Mouse (Mus musculus) forebrain, embryonic 10.5 days (tissue): ENCODE data around the gene Samd8. TPM values are rescaled to one million over a fixed set of nuclear protein-coding genes. Genes with fewer than 3 reads are reported as not detected.

ENCODE experiments used
- DNase-seq: peaks from one replicate; pipeline ENCODE4 v3.0.0-alpha.2; 2017; ENCODE audit warnings: low spot score; ENCODE audit errors: extremely low spot score
- H3K27ac ChIP-seq: fragments of 300-500 bp; sonication (generic); 2 replicates; pipeline ENCODE4 v1.5.1; 2016; ENCODE audit warnings: mild to moderate bottlenecking
- H3K27me3 ChIP-seq: fragments of 300-500 bp; sonication (generic); 2 replicates; pipeline ENCODE4 v1.6.1; 2016; ENCODE audit warnings: mild to moderate bottlenecking; ENCODE audit not compliant: poor library complexity, severe bottlenecking
- H3K36me3 ChIP-seq: fragments of 300-500 bp; sonication (generic); replicated peaks from 2 replicates; pipeline ENCODE4 v1.6.1; 2016; ENCODE audit warnings: mild to moderate bottlenecking, moderate library complexity
- H3K4me1 ChIP-seq: fragments of 300-500 bp; sonication (generic); 2 replicates; pipeline ENCODE4 v1.6.1; 2016
- H3K4me3 ChIP-seq: fragments of 300-500 bp; sonication (generic); 2 replicates; pipeline ENCODE4 v1.5.1; 2016; ENCODE audit warnings: mild to moderate bottlenecking, moderate library complexity
- H3K9me3 ChIP-seq: fragments of 300-500 bp; sonication (generic); 2 replicates; pipeline ENCODE4 v1.6.1; 2016; ENCODE audit warnings: mild to moderate bottlenecking, moderate library complexity
- WGBS: fragments of 180-500 bp; shearing (Covaris S2); methylation state at CpG from one replicate; pipeline ENCODE4 v1.1.7; 2016; 5-methylcytosine and 5-hydroxymethylcytosine counted together
- polyA plus RNA-seq: library from polyadenylated mRNA; unstranded; fragments of >200 nt; fragmentation: Nextera tagmentation; extraction: Ambion mirVana; gene quantifications from 2 replicates; pipeline ENCODE4 v1.2.1, GENCODE M21; 2016

Samd8 gene
- polyA plus RNA-seq, 1 experiment from 2014 or later: 9.4 TPM

DNA sequence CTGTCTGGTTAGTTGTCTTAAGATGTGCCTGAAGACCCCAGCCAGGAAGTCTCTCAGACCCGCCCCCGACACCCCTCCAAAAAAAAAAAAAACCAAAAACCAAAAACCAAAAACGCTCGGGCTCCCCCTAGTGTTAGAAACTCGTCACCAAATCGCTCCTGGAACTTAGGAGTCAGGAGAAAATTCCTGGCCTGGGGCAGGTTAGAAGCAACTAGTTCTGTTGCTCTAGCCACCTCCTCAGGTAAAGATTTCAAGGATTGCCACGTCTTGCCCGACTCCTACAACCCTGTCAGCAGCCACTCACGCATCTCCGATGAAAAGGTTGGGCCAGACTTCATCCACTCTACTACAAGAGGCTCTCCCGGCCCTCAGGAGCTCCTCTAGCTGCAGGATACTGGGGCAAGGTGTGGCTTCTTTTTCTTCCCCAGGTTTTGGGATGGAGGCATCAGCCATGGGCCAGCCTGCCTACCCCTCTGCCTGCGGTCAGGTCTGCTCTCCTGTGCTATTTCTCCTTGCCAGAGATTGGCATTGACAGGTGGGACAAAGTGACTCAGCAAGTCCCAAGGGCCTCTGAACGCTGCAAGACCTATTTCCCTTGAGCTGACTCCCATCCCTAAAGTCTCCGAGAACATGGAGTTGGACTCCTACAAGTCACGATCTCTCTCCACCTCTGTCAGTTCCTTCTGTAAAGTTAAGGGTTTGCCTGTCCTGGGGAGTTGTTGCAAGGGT lies 2.0 kb upstream of the Samd8 start:
- DNase-seq: peak; percentile 35
- WGBS: 44% methylated on average over 15 of the region's 15 CpGs

DNA sequence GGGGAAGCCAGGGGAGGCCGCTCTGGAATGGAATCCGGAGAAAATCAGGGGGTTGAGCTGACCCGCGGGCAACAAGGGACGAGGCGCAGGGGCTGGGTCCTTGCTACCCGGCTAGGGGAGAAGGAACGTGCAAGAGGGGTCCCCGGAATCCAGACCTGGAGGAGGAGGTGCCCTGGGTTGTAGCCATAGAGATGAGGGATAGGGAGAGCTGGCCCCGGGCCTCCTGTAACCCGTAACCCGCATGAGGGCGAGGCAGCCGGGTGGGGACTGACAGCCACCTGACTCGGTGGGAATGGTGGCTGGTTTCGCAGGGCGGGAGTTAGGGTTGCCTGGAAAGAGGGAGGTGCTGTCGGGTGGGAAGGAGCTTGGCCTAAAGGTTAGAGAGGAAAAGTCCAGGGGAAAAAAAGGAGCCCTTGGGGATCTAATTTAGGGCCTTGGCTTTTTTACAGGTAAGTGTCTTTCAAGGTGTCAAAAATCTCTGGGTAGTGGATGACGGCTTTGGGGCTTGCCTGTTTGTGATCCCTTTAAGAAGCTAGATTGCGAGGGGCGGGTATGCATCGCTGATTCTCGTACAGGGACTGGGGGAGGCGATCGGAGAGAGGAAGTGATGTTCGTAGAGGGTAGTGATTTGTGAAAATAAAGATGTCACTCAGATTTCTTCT lies 681 bp downstream of the Samd8 start, which contains the start of gene Dusp13:
TSS of gene Dusp13 (minus strand) at position 301 of the 662 bp plus-strand sequence.
- WGBS: under 1% methylated on average over 26 of the region's 26 CpGs
- H3K4me1 ChIP-seq: peaks cover 28% of the 10 kb centered on the region
- no peaks in the 10 kb centered on the region for H3K36me3 ChIP-seq
- H3K27ac ChIP-seq: peak within 1 kb of the TSS; percentile 93
- peak within 1 kb of the TSS; percentile 99 for H3K4me3 ChIP-seq
- no peaks in the 10 kb centered on the region for H3K27me3 ChIP-seq
- DNase-seq: peak; percentile 57
- no peaks in the 10 kb centered on the region for H3K9me3 ChIP-seq

More for the DNA sequence above, 2.0 kb upstream of the Samd8 start:
- Histone ChIP-seq H3K4me3 (no peak overlapping the region), H3K9me3 (no peaks in the 10 kb centered on the region), H3K36me3 (no peaks in the 10 kb centered on the region), H3K27me3 (peaks cover 5% of the 10 kb centered on the region; the same call in 1 of the 2 replicates), H3K27ac (no peak overlapping the region), H3K4me1 (peaks cover 28% of the 10 kb centered on the region)

DNA sequence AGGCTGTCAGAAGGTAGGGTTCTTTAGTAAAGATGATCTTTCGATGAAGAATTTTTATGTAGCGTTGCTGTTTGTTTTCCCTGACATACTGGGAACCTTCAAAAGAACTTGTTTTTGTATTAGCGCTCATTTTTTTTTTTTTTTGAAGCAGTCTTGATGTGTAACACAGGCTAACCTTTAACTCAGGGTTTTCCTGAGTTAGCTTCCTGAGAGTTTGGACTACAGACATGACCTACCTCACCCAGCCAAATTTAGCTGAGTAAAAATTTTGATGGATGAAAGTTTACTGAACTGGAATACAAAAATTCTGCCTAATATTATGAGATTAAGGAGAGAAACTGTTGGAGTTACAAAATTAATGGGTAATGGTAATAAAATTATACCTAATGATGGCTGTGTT lies 2.1 kb downstream of the Samd8 start:
- H3K27me3 ChIP-seq: no peaks in the 10 kb centered on the region
- WGBS: 94% methylated on average over 3 of the region's 3 CpGs
- H3K9me3 ChIP-seq: no peaks in the 10 kb centered on the region
- no peaks in the 10 kb centered on the region for H3K36me3 ChIP-seq
- H3K4me1 ChIP-seq: peaks cover 28% of the 10 kb centered on the region
- no peak overlapping the region for H3K4me3 ChIP-seq
- H3K27ac ChIP-seq: no peak overlapping the region
- no peak for DNase-seq

DNA sequence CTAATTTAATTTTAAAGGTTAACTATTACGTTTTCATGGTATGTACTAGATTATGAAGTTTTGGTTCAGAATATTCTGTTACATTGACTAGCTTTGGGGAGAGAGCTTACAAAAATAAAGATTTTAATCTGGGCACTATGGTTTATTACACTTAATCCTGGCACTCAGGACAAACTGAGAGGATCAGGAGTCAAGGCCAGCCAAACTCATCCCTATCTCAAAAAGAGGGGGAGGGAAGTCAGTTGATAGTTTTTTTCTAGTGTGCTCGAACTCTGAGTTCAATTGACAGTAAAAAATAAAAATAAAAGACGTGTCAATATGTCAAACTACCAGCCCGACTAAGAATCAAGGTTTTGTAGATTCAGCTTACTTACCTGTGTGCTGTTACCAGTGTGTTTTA lies 3.0 kb downstream of the Samd8 start:
- DNase-seq: no peak
- no peak overlapping the region for H3K4me3 ChIP-seq
- 84% methylated on average over 4 of the region's 4 CpGs for WGBS
- H3K36me3 ChIP-seq: no peaks in the 10 kb centered on the region
- H3K27ac ChIP-seq: no peak overlapping the region
- no peaks in the 10 kb centered on the region for H3K27me3 ChIP-seq
- peaks cover 26% of the 10 kb centered on the region for H3K4me1 ChIP-seq
- H3K9me3 ChIP-seq: no peaks in the 10 kb centered on the region

DNA sequence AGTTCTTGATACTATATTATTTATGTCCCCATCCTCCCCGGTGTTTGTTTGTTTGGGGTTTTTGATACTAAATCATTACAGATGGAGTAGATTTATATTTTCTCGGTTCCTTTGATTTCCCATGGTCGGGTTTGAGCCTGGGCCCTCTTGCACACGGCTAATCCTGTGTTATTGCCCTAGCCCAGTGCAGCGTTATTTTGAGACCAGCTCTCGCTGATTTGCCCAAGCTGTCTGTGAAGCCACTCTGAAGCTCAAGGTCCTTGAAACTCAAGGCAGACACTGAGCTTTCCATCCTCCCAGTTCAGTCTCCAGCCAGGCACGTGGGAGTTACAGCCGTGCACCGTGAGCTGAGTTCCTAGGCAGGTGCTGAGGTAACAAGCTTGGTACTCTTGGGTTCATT lies 11.2 kb downstream of the Samd8 start:
- no peak for DNase-seq
- H3K4me3 ChIP-seq: no peak overlapping the region
- peaks cover 16% of the 10 kb centered on the region for H3K4me1 ChIP-seq
- no peak overlapping the region for H3K27ac ChIP-seq
- H3K36me3 ChIP-seq: no peaks in the 10 kb centered on the region
- no peaks in the 10 kb centered on the region for H3K9me3 ChIP-seq
- no peaks in the 10 kb centered on the region for H3K27me3 ChIP-seq
- WGBS: 93% methylated on average over 9 of the region's 9 CpGs

DNA sequence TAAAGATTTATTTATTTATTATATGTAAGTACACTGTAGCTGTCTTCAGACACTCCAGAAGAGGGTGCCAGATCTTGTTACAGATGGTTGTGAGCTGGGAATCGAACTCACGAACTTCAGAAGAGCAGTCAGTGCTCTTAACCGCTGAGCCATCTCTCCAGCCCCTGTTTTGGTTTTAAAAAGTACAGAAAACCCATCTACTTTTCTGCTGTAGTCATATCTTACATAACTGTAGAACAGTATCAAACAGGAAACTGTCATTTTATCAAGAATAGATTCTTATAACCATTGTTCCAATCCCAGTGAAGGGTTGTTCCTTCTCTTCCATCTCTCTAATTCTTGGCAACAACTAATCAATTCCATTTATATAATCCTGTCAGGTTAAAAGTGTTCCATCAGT lies 13.4 kb downstream of the Samd8 start:
- no peaks in the 10 kb centered on the region for H3K9me3 ChIP-seq
- H3K4me1 ChIP-seq: peaks cover 28% of the 10 kb centered on the region
- WGBS: 94% methylated on average over 3 of the region's 3 CpGs
- no peak for DNase-seq
- no peaks in the 10 kb centered on the region for H3K36me3 ChIP-seq
- no peaks in the 10 kb centered on the region for H3K27me3 ChIP-seq
- H3K4me3 ChIP-seq: no peak overlapping the region
- no peak overlapping the region for H3K27ac ChIP-seq

DNA sequence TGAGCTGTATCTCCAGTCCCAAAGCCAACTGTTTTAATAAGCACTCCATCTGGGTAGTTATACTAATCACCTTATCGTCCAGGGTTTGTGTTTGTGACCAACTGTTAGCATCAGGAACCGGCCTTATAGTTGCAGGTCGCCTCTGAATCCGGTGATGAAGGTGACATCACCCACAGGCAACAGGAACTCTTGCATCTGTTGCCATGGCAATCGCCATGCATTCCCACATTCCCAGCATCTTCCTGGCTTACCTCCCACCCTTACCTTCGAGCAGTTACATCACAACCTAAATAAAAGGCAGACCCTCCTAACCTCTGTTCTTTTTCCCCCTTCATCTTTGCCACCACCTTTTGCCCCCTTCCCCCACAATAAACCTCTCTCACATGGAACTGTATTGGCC lies 14.3 kb downstream of the Samd8 start:
- Histone ChIP-seq H3K9me3 (no peaks in the 10 kb centered on the region), H3K4me3 (no peak overlapping the region), H3K27me3 (no peaks in the 10 kb centered on the region), H3K36me3 (no peaks in the 10 kb centered on the region), H3K27ac (no peak overlapping the region), H3K4me1 (peaks cover 33% of the 10 kb centered on the region)
- 93% methylated on average over 6 of the region's 6 CpGs for WGBS
- DNase-seq: no peak

DNA sequence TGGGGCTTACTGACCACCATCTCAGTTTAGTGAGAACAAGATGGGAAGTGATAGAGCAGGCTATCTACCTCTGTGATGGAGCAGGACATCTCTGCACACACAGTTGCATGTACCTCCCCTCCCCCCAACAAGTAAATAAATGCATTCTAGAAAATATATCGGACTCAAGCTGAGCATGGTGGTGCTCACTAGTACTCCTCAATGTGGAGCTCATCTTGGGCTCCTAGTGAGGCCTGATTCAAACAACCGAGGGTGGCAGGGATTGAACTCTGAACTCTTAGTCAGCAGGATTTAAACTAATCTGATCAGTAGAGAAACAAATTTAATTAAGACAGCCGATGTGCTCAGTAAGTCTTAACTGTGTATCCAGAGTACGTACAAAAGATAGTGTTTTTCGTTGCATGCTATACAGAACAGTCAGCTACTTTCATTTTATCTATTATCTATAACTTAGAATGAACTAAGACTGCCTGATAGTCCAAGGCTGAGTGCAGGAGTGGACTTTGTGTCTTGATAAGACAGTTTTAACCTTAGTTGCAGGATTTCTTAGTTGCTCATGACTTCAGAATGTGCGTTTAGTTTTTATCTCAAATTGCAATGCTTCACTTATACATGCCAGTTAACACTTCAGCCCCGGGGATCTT lies 15.5 kb downstream of the Samd8 start:
- Histone ChIP-seq H3K36me3 (no peaks in the 10 kb centered on the region; the same call in 1 of the 2 replicates), H3K4me1 (peaks cover 35% of the 10 kb centered on the region), H3K4me3 (no peak overlapping the region), H3K9me3 (peaks cover under 1% of the 10 kb centered on the region; the same call in 1 of the 2 replicates), H3K27ac (no peak overlapping the region), H3K27me3 (no peaks in the 10 kb centered on the region)
- DNase-seq: no peak
- 78% methylated on average over 7 of the region's 7 CpGs for WGBS

DNA sequence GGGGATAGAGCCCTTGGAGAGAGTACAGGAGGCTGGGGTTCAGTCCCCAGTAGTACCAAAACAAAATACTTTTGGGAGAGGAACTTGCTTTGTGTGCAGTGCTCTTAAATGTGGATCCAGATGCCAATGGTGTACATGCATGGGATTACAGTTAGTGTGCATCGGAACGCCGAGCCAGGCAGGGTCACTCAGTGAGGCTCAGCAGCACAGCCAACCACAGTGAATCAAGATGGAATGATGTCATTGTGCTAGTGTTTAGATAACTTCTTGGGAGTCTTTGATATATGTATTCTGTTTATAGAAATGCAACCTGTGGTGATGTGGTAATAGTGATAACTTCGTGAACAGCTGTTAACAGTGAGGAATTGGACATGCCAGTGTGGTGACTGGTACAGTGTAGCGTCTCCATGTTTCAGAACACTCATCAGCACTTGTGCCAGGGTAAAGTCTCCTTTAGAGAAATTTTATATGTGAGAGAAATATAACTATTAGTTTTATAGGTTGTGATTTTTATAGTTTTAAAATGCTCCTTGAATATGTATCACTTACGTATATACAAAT lies 16.1 kb downstream of the Samd8 start:
- no peak for DNase-seq
- Histone ChIP-seq H3K27ac (no peak overlapping the region), H3K4me3 (no peak overlapping the region), H3K27me3 (no peaks in the 10 kb centered on the region), H3K9me3 (peaks cover 4% of the 10 kb centered on the region; the same call in 1 of the 2 replicates), H3K36me3 (no peaks in the 10 kb centered on the region; the same call in 1 of the 2 replicates), H3K4me1 (peaks cover 40% of the 10 kb centered on the region)
- 95% methylated on average over 6 of the region's 6 CpGs for WGBS

DNA sequence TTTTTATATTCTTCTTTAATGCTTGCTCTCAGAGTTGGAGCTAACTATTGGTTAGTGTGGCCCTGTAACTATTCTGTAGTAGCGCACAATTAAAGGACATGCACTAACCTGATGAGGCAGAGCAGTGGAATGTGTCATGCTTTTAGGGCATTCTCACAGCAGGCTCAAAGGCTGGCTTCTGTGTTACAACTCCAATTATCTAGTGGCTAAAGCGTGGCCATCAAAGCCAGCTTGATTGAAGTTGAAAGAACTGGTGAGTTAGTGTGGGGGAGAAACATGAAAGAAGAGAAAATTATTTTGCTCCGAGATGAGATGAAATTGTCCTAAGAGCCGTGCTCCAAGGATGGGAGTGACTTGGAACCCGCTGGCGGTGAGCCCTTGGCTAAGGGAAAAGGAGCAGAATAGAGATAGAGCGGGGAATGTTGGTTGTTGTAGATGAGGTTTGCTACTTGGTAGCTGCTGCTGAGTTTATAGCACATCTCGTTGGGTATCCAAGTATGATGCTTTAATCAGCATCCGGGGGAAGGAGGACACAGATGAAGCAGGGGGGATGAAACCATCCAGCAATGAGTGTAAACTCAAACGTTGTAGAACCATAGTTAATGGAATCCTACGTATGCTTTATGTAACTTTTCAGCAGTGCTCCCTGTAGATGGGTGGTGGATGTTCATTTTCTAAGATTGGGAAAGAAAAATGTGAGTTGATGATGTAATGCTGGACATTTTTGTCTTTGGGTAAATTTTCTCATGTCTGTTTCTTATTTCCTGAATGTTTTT lies 22.4 kb downstream of the Samd8 start:
- peaks cover 43% of the 10 kb centered on the region for H3K4me1 ChIP-seq
- peaks cover 24% of the 10 kb centered on the region for H3K36me3 ChIP-seq
- H3K27me3 ChIP-seq: no peaks in the 10 kb centered on the region
- no peak overlapping the region for H3K4me3 ChIP-seq
- no peak overlapping the region for H3K27ac ChIP-seq
- peaks cover 4% of the 10 kb centered on the region; the same call in 1 of the 2 replicates for H3K9me3 ChIP-seq
- 80% methylated on average over 11 of the region's 11 CpGs for WGBS
- no peak for DNase-seq

DNA sequence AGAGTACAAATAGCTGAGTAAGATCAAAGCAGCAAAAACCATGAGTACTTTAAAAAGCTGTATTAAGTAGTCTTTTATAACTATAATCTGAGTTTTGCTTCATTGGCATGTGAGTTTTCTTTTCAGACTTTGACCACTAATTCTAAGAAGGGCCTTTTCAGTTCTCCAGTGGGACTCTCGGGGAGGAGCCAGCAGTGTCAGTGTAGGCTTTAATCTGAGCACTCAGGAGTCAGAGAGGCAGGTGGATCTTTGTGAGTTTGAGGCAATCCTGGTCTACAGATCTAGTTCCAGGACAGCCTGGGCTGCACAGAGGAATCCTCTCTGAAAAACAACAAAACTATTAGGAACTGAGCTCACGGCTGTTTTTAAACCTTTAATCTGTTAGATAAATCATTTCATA lies 23.6 kb downstream of the Samd8 start:
- Histone ChIP-seq H3K4me3 (no peak overlapping the region), H3K27me3 (no peaks in the 10 kb centered on the region), H3K27ac (no peak overlapping the region), H3K36me3 (peaks cover 36% of the 10 kb centered on the region), H3K4me1 (peaks cover 30% of the 10 kb centered on the region), H3K9me3 (peaks cover 6% of the 10 kb centered on the region; the same call in 1 of the 2 replicates)
- WGBS: 72% methylated on average over 2 of the region's 2 CpGs
- no peak for DNase-seq

DNA sequence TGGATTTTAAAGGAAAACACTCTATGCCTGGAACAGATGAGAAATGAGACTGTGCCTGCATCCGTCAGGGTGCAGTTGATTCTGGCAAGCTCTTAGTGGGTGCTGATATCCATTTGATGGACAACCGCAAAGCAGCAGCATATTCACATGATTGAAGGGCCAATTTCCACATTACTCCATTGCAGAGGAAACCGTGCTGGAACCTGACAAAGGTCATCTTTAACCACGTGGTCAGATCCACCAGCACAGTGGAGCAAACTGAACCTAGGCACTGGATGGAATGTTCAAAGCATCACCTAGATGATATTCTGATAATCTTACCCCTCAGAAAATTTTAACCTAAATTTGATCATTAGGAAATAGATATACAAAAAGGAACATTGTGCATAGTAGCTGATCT lies 25.9 kb downstream of the Samd8 start:
- WGBS: 95% methylated on average over 4 of the region's 4 CpGs
- Histone ChIP-seq H3K27me3 (no peaks in the 10 kb centered on the region), H3K27ac (no peak overlapping the region), H3K4me1 (peaks cover 20% of the 10 kb centered on the region), H3K36me3 (peaks cover 58% of the 10 kb centered on the region), H3K4me3 (no peak overlapping the region), H3K9me3 (peaks cover 4% of the 10 kb centered on the region; the same call in 1 of the 2 replicates)
- no peak for DNase-seq
